Mouse (Mus musculus) gastrocnemius, adult 8-10 months (tissue): Measurements from ENCODE around the gene Elp4. TPM values are rescaled to one million over a fixed set of nuclear protein-coding genes. Genes with fewer than 3 reads are reported as not detected.

ENCODE experiments used
- DNase-seq, 2 experiments: peaks; one replicate each; pipeline ENCODE4 v3.0.0; 2022; ENCODE audit warnings: low spot score in 2 of 2
- total RNA-seq, 4 experiments: library from RNA; stranded (reverse); gene quantifications; 2 replicates each; pipeline ENCODE4 v1.2.4; 2022

The Elp4 gene
- 10 to 100 TPM in 1 of 4 experiments, 1 to 10 TPM in 3; 8.1 to 10.2 (median 8.9) TPM for total RNA-seq

DNA sequence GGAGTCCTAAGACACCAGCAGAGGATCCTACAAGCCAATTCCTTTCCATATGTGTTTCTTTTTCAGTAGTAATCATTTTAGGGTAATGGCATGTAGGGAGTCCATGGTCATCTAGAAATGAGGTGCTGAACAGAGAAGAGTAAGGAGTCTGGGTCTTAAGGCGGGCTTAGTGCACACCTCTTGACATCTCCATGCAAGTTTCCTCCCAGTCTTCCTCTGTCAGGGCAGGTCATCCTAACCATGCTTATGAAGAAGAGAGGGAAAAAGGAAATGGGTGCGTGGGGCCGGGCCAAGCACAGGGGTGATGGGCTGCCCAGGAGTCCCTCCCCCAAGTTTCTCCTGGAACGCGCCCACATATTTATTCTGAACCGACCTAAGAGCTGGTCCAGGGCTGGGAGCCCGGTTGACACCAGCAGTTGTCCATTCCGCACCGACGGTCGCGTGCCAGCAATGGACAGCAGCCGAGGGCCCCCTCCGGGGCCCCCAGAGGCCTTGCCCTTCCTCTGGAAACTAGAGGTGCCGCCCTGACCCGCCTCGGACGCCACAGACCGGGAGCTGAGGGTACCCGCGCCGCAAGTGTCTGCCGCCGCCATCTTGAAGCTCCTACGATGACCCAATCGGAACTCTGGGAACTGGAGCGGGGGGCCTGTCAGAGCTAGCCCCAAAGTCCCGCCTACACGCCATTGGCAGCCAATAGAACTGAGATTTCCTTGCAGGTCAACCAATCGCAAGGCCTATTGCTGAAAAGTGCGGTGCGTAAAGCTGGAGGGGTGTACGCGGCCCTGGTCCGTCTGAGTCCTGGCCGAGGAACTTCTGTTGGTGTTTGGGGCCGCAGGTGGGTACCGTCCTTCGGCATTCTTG is at the start of gene Elp4, which contains the start of gene Immp1l:
Gene Elp4 (minus strand): TSS at position 669 of the 861 bp plus-strand sequence.
Gene Immp1l (plus strand): TSS at position 743 of the 861 bp plus-strand sequence.
- peak; percentile 92 to 94 for DNase-seq

GRCm38 (mm10) chr2:105953862-105954261 is 49.5 kb upstream of the Elp4 start:
- DNase-seq: no peak

DNA sequence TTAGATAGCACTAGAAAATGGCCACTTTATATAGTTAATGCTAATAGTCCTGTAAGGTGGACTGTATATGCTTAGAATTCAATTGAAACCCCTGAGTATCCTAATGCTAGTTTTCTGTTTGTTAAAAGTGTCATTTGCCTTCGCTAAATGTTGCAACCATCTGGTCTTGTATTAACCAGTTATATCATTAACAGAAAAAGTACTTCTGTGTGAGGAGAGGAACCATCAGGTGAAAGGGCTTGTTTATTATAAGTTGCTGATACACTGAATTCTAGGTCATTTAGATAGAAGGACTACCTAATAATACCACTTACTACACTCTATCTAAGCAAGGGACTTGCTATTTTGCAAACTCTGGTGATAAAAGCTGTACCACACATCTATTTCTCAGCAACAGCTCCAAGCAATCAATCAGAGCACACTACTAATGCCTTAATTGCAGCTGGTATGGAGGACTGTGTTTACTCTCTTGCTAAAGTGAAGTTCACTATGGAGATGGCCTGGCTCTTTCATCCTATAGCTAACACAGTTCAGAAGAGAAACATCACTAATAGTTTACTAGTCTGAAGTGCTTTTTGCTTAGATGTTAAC is 47.1 kb upstream of the Elp4 start:
- DNase-seq: no peak

DNA sequence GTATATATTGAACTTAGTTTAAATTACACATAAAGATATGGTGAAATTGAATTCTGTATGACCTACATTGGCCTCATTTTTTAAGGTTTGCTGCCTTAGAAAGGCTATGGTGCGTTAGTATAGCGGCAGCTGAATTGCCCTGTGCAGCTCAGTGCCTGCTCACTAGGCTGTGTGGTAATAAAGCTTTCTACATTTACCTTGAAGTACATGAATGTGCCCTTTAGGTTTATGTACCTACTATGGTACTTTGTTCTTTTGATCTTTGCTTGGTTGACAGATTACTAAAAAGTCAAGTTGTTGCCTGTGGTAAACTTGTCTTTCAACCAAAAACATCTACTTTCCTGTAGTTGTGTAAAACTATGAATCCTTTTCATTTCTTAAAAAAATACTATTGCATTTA is 45.8 kb upstream of the Elp4 start:
- DNase-seq: no peak

- no peak for DNase-seq
Measured at GRCm38 (mm10) chr2:105917623-105918346, 13.4 kb upstream of the Elp4 start.

GRCm38 (mm10) chr2:105916671-105917070 is 12.3 kb upstream of the Elp4 start:
- no peak for DNase-seq

DNA sequence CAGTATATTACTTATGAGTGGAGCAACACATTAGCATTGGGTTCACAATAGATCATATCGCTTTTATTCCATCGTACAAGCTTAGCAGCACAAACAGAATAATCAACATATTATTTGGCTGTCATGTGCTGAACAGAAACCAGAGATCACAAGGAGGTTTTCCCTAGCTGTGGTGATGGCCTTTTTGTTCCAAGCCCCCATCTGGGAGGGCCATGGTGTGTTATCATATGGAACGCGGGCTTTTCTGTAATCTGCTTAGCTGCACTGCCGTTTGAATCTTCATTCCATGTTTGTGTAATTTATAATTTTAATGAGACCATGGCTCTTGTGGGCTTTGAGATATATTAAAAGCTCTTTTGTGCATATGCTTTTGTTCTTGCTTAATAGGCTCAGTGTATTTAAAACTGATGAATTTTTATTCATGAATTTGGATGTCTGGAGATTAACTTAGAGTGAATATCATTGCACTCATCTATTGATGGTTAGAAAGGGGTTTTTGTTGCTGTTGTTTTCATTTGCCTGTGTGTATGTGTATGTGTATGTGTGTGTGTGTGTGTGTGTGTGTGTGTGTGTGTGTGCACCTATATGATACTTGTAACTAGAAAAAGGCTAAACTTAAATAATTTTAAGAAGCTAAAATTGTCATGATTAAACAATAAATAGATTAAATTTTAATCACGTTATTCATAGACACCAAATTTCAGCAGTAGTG is 9.4 kb upstream of the Elp4 start:
- DNase-seq: no peak

- no peak for DNase-seq
Measured at GRCm38 (mm10) chr2:105910611-105911010, 6.2 kb upstream of the Elp4 start.

GRCm38 (mm10) chr2:105908351-105908750 is 4.0 kb upstream of the Elp4 start:
- DNase-seq: no peak

DNA sequence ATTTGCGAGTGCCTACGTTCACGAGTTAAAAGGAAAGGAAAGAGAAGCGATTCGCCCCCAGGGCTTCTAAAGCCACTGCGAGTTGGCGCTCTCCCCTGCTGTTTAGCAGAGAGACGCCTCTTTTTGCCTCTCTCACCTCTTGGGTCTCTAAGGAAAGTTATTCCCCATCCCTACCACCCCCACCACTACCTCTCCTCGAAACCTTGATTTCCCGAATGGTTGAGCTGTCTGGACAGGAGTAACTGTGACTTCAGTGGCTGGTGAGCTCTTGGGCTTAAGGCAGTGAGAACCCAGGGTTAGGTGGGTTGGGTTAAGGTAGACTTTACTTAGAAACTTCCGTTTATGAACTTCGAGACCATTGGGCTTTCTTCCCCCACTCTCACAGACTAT is 388 bp upstream of the Elp4 start:
- DNase-seq: no peak

- DNase-seq: no peak
Measured at GRCm38 (mm10) chr2:105890816-105891215, 13.5 kb downstream of the Elp4 start.

DNA sequence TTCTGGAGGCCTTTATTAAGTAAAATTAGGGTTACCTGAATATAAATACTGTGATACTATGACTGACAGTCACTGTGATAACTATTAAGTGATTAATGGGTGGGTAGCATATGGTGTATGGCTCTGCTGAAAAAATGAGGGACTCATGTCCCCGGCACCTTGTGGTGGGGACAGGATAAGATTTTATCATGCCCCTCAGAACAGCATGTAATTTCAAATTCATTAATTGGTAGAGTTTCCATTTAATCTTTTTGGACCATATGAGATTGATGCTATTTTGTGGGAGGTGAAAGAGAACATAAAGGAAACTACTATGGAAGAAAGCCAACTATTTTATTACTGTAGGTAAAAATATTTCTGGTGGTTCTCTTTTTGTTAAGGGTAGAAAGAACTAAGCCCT is 31.0 kb downstream of the Elp4 start:
- DNase-seq: no peak

- DNase-seq: peak; percentile 43 to 62
Measured at GRCm38 (mm10) chr2:105854740-105855139, 49.6 kb downstream of the Elp4 start.

- no peak for DNase-seq
Measured at GRCm38 (mm10) chr2:105852971-105853370, 51.4 kb downstream of the Elp4 start.

- no peak for DNase-seq
Measured at GRCm38 (mm10) chr2:105851714-105852293, 52.6 kb downstream of the Elp4 start.

GRCm38 (mm10) chr2:105843151-105843550 is 61.2 kb downstream of the Elp4 start:
- DNase-seq: no peak

DNA sequence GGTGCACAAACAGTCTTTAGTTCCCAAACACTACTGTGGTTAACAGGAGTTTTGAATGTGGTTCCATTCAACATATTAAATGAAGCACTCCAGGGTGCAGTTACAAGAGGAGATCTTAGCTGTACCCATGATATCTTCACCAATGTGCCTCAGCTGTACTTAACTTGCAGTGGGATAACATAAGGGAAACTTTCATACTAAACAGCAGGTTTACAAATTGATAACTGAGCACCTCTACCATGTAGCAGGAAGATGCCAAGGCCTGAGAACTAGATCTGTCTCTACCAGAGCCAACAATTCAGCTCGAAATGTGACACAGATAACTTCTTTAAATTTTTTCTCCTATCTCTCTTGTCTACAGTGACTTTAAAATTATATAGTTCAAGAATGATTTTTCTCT is 86.4 kb downstream of the Elp4 start:
- DNase-seq: no peak

GRCm38 (mm10) chr2:105815170-105815569 is 89.2 kb downstream of the Elp4 start:
- no peak for DNase-seq

DNA sequence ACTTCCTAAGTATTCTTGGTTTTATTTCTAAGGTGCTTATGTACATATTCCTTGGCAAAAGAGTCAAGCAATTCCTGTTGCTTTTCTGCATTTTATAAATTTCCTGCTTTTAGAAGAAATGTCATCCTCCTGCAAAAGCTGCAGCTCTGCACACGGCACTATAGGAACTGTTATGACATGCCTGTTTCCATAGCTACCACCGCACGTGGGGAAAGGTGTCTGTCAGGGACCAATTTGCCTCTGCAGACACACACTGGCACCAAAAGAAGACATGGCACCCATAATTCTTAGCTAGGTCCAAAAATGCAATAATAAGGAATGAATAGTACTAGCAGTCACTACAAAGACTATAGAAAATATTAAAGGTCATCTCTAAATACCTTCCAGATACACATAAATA is 91.3 kb downstream of the Elp4 start:
- DNase-seq: no peak

- no peak for DNase-seq
Measured at GRCm38 (mm10) chr2:105810286-105810685, 94.1 kb downstream of the Elp4 start.

DNA sequence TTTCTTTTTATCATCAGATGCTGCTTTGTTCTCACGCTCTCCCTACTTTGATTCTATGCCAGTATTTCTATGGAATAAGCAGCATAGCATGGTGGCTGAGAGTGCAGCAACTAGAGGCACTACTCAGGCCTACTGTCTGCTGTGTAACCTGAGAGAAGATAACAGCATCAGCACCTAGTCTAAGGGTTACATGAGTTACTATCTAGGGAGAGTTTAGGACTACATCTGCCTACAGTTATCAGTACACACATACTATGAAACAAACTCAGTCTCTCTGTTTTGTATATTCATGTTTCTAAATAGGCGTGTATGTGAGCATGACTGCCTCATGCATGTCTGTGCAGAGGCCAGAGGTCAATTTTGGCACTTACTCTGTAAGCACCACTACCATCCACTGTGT is 97.8 kb downstream of the Elp4 start:
- no peak for DNase-seq
